Mouse (Mus musculus) fat pad, adult 2 months (tissue): ENCODE results near the gene Unc5b.

Source experiments
- DNase-seq: peaks from one replicate; pipeline ENCODE4 v3.0.0-alpha.2; 2011; ENCODE audit warnings: low read depth, low spot score; ENCODE audit errors: extremely low read depth

Gene Unc5b

GRCm38 (mm10) chr10:60801168-60801897 lies 30.0 kb downstream of the Unc5b start:
- DNase-seq, result no peak

GRCm38 (mm10) chr10:60800295-60801167 lies 30.9 kb downstream of the Unc5b start:
- DNase-seq, result no peak

GRCm38 (mm10) chr10:60797682-60798422 lies 33.5 kb downstream of the Unc5b start:
- peak; percentile 58 for DNase-seq

- no peak for DNase-seq
Measured at GRCm38 (mm10) chr10:60796474-60796873, 34.9 kb downstream of the Unc5b start.

GRCm38 (mm10) chr10:60796028-60796427 lies 35.4 kb downstream of the Unc5b start:
- no peak for DNase-seq

GRCm38 (mm10) chr10:60794792-60795191 lies 36.6 kb downstream of the Unc5b start:
- no peak for DNase-seq

GRCm38 (mm10) chr10:60794374-60794773 lies 37.0 kb downstream of the Unc5b start:
- no peak for DNase-seq

GRCm38 (mm10) chr10:60792841-60793240 lies 38.5 kb downstream of the Unc5b start:
- no peak for DNase-seq

- no peak for DNase-seq
Measured at GRCm38 (mm10) chr10:60792365-60792764, 39.0 kb downstream of the Unc5b start.

- DNase-seq, result no peak
Measured at GRCm38 (mm10) chr10:60790912-60791311, 40.5 kb downstream of the Unc5b start.

- DNase-seq, result no peak
Measured at GRCm38 (mm10) chr10:60787303-60788074, 43.9 kb downstream of the Unc5b start.

- DNase-seq, result no peak
Measured at GRCm38 (mm10) chr10:60783608-60784007, 47.8 kb downstream of the Unc5b start.

GRCm38 (mm10) chr10:60779628-60780027 lies 51.8 kb downstream of the Unc5b start:
- no peak for DNase-seq

- no peak for DNase-seq
Measured at GRCm38 (mm10) chr10:60778542-60778941, 52.8 kb downstream of the Unc5b start.

GRCm38 (mm10) chr10:60775473-60775872 lies 55.9 kb downstream of the Unc5b start:
- DNase-seq, result no peak

GRCm38 (mm10) chr10:60774616-60775015 lies 56.8 kb downstream of the Unc5b start:
- no peak for DNase-seq

GRCm38 (mm10) chr10:60770855-60771254 lies 60.5 kb downstream of the Unc5b start:
- DNase-seq, result no peak

- no peak for DNase-seq
Measured at GRCm38 (mm10) chr10:60768614-60769013, 62.8 kb downstream of the Unc5b start.

- no peak for DNase-seq
Measured at GRCm38 (mm10) chr10:60767400-60767799, 64.0 kb downstream of the Unc5b start.

- DNase-seq, result no peak
Measured at GRCm38 (mm10) chr10:60762126-60762525, 69.3 kb downstream of the Unc5b start.

- peak; percentile 28 for DNase-seq
Measured at GRCm38 (mm10) chr10:60760377-60760776, 71.0 kb downstream of the Unc5b start.
